Mouse (Mus musculus): ENCODE data around the gene Nell1.
"Not testable (repeated sequence)": the region's sequence is repeated elsewhere in the genome, so short reads cannot be mapped to it uniquely, and the experiment has no call there.

Gene Nell1

GRCm38 (mm10) chr7:49974841-49975440 is at the start of gene Nell1:
Gene Nell1 (plus strand): TSS chr7:49974864.
- no peak for DNase-seq (ENCODE audit: low spot score)

GRCm38 (mm10) chr7:49928571-49928970 is 46.1 kb upstream of the Nell1 start:
- DNase-seq (ENCODE audit: low spot score): no peak

- no peak for DNase-seq (ENCODE audit: low spot score)
Observed at GRCm38 (mm10) chr7:49929999-49930398, 44.7 kb upstream of the Nell1 start.

DNA sequence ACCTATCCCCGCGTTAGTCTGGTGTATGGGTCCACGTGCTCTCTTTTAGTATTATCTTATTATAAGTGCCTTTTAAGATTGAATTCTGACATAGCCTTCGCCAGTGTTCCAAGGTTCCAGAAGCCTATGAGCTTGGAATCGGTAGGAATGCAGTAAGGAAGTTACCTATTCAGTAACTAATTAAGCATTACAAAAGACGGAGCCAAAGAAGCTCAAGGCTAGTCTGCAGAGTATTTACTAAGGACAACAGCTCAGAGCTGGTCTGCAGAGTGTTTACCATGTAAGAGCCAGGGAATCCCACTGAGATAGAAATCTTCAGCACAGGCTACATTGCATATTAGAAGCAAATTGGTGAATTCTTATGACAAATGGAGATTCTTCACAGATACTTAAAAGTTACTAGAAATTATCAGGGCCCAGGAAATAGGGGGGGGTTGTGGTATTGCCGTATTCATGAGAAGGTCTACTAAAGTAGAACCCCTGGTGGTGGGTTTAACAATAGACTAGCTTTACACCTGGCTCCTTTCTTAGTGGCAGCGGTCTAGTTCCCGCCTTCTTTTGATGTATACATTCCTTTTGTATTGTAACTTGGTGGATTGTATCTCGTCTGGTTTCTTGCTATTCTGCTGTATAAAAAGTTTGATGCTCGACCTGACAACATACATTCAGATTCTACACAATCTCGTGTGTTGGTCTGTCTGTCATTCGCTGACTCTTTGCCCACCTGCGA is 41.1 kb upstream of the Nell1 start:
- DNase-seq (ENCODE audit: low spot score): not testable (repeated sequence)

- DNase-seq (ENCODE audit: low spot score): no peak
Observed at GRCm38 (mm10) chr7:49936821-49937220, 37.8 kb upstream of the Nell1 start.

- DNase-seq (ENCODE audit: low spot score): no peak
Observed at GRCm38 (mm10) chr7:49942023-49942422, 32.6 kb upstream of the Nell1 start.

- DNase-seq (ENCODE audit: low spot score): no peak
Observed at GRCm38 (mm10) chr7:49942490-49942889, 32.2 kb upstream of the Nell1 start.

DNA sequence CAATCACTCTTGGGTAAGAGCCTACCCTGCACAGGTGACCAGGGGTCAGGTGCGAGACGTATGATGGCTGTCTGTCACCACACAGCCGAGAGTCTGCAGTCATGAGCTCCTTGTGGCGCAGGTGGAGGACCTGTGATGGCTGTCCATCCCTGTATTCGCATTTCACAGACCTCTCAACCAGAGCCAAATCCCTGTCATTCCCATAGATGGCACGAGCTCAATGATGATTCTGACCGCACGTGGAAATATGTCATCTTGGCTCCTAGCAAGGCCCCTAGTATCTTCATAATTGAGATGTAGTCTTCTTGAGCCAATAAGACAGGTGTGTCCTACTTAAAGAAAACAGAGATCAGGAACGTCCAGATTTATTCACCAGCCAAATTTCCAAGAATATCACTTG is 28.0 kb upstream of the Nell1 start:
- no peak for DNase-seq (ENCODE audit: low spot score)

DNA sequence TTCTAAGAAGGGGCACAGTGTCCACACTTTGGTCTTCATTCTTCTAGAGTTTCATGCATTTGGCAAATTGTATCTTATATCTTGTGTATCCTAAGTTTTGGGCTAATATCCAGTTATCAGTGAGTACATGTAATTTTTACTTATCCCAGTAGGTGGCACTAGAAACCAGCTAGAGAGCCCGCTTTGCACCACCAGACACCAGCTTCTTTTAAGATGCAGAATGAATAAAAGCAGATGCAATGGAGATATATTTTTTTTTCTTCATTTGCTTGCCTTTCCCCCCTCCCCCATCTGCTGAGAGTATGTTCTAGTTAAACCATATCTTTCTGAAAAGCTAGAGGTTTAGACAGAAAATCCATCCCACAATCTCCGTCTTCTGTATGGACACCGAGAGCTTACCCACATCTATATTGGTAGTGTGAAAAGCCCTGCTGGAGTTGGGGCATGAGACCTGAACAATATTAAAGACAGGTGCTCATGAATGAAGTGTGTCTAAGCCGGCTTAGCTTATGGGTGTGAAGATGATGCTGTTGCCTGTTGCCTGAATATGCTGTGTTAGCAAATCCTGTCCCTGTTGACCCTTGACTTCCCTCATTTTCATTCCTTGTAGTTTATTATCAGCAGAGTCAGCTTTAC is 21.0 kb upstream of the Nell1 start:
- DNase-seq (ENCODE audit: low spot score): no peak

GRCm38 (mm10) chr7:49954834-49955233 is 19.8 kb upstream of the Nell1 start:
- no peak for DNase-seq (ENCODE audit: low spot score)

DNA sequence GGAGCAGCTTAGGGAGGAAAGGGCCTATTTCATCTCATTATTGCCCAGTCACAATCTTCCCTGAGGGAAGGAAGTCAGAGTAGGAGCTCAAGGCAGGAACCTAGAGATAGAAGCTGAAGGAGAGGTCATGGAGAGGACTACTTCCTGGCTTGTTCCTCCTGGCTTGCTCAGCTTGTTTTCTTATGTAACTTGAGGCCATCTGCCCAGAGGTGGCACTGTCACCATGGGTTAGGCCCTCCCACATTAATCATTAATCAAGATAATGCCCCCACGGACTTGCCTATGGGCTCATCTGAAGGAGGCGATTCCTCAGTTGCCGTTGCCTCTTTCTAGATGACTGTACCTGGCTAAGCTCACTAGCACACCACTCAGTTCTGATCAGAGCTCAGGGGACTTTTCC is 17.5 kb upstream of the Nell1 start:
- no peak for DNase-seq (ENCODE audit: low spot score)

GRCm38 (mm10) chr7:49963764-49964163 is 10.9 kb upstream of the Nell1 start:
- no peak for DNase-seq (ENCODE audit: low spot score)

DNA sequence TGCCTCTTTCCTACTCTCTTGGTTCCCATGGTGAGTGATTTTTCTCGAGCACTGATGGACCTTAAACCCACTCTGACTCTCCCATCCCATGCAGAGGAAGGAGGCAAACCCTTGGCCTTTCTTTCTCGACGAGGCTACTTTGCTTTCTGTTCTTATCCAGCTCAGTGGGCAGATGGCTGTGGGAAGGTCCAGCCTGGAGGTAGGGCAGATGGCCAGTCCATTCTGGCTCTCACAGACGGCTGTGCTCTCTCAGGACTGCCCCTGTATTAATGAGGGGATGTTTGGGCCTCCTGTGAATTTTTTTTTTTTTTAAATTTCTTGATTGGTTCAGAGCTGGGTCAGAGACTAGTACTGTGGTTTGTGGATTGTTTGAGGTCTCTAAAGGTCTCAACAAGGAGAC is 5.1 kb upstream of the Nell1 start:
- no peak for DNase-seq (ENCODE audit: low spot score)

DNA sequence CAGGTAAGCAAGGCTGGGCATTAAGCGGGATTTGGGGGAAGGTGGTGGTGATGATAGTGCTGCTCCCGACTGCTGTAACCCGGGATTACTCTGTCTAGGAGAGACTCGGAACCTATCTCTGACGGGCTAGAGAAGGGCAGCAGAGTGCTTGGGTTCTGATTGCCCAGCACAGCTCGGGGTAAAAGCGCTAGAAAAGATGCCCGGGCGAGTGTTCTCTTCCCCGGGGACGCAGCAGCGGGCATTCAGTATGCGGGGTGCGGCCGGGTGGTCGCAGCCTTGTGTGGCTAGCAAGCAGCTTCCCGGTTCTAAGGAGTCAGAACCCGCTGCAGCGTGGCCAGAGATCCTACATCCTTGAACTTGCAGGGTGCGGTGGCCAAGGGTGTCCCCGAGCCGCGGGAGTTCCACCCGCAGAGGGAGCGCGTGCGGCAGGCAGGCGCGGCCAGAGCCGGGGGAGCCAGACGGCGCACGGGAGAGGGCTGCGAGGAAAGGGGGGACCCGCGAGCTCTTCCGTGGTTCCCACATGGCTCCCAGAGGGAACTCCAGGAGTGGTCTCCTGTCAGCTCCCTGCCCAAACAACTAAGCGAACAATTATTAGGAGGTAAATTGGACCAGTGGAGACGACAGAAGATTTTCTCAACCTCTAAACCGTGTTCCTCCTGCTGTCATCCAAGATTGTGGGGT is 917 bp downstream of the Nell1 start:
- no peak for DNase-seq (ENCODE audit: low spot score)

- no peak for DNase-seq (ENCODE audit: low spot score)
Observed at GRCm38 (mm10) chr7:49981511-49982227, 7.0 kb downstream of the Nell1 start.

- DNase-seq (ENCODE audit: low spot score): no peak
Observed at GRCm38 (mm10) chr7:49984698-49985097, 10.0 kb downstream of the Nell1 start.

- no peak for DNase-seq (ENCODE audit: low spot score)
Observed at GRCm38 (mm10) chr7:49985947-49986346, 11.3 kb downstream of the Nell1 start.

- no peak for DNase-seq (ENCODE audit: low spot score)
Observed at GRCm38 (mm10) chr7:49999321-49999720, 24.7 kb downstream of the Nell1 start.

- no peak for DNase-seq (ENCODE audit: low spot score)
Observed at GRCm38 (mm10) chr7:50005268-50005667, 30.6 kb downstream of the Nell1 start.

DNA sequence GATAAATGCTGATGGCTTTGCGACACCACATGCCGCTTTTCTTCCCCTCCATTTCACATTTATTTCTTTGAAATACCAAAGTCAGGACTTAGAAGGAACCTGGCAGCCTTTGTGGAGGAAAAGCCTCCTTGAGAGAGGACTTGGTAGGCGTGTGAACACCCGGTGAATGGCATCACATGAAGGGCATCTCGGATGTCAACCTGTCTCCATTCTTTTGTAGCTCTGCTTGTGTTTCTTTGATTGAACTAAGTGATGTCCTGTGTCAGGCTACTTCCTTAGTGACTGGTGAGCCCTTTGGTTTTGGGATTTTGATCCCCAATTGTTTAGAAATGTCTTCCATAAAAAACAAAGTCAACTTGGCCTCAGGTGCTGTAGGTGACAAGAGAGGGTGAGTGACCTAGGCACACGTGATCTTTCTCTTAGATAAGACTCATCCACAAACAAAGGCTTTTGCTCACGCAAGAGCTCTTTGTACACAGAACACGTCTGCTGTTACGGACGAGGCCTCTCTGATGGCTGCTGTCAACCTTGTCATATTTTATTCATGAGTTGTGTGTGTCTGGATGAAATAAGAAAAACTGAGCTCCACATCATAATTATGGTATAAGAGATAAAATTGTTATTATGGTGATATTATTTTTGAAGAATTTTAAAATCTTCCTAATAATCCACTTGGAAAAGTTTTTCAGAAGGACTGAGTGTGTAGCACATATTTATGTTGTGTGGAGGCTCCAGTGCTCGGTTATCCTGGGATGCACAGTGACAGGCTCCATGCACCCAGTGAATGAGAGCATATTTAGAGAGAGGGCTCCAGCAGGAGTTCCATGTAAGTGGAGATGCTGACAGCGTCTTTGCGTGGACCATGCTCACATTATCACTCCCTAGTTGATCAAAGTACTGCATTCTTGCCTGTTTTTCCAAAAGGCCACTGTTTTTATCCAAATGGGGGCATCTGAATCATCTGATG is 60.8 kb downstream of the Nell1 start:
- no peak for DNase-seq (ENCODE audit: low spot score)

- DNase-seq (ENCODE audit: low spot score): no peak
Observed at GRCm38 (mm10) chr7:50041112-50041511, 66.4 kb downstream of the Nell1 start.

Measured in testis, postnatal 10 days (tissue).